Mouse (Mus musculus): ENCODE data around the gene Rfc2.

- no peak for TF ChIP-seq CTCF (IDR thresholded peaks at IDR 0.05; ENCODE audit: insufficient read depth, low read depth, low read length)
- TF ChIP-seq POLR2A (IDR thresholded peaks at IDR 0.05; ENCODE audit: insufficient read depth, low read depth, low read length): no peak
These were observed 63.0 kb downstream of the Rfc2 start for GRCm38 (mm10) chr5:134644121-134644520.
